Mouse (Mus musculus) T-cell, adult 2 months (primary cell): ENCODE measurements around the gene Iqck.

Experiments
- DNase-seq: peaks from one replicate; pipeline ENCODE4 v3.0.0; 2022; ENCODE audit warnings: low spot score

Iqck gene

GRCm38 (mm10) chr7:118855171-118855876 lies at the start of gene Iqck:
TSS of gene Iqck (plus strand) at chr7:118855752.
- peak; percentile 91 for DNase-seq

GRCm38 (mm10) chr7:118806631-118807411 lies 48.7 kb upstream of the Iqck start:
- DNase-seq: no peak

- no peak for DNase-seq
Observed at GRCm38 (mm10) chr7:118807899-118808298, 47.7 kb upstream of the Iqck start.

GRCm38 (mm10) chr7:118811407-118812106 lies 44.0 kb upstream of the Iqck start:
- DNase-seq: no peak

GRCm38 (mm10) chr7:118813592-118813991 lies 42.0 kb upstream of the Iqck start:
- no peak for DNase-seq

GRCm38 (mm10) chr7:118816275-118816674 lies 39.3 kb upstream of the Iqck start:
- DNase-seq: no peak

- no peak for DNase-seq
Observed at GRCm38 (mm10) chr7:118817741-118818140, 37.8 kb upstream of the Iqck start.

GRCm38 (mm10) chr7:118819666-118820065 lies 35.9 kb upstream of the Iqck start:
- no peak for DNase-seq

GRCm38 (mm10) chr7:118821356-118821755 lies 34.2 kb upstream of the Iqck start:
- no peak for DNase-seq

- DNase-seq: no peak
Observed at GRCm38 (mm10) chr7:118821887-118822556, 33.5 kb upstream of the Iqck start.

- DNase-seq: no peak
Observed at GRCm38 (mm10) chr7:118824451-118824850, 31.1 kb upstream of the Iqck start.

GRCm38 (mm10) chr7:118827975-118828416 lies 27.6 kb upstream of the Iqck start:
- no peak for DNase-seq

- no peak for DNase-seq
Observed at GRCm38 (mm10) chr7:118837901-118838300, 17.7 kb upstream of the Iqck start.

GRCm38 (mm10) chr7:118841030-118841745 lies 14.4 kb upstream of the Iqck start:
- no peak for DNase-seq

GRCm38 (mm10) chr7:118841796-118842195 lies 13.8 kb upstream of the Iqck start:
- no peak for DNase-seq

- DNase-seq: no peak
Observed at GRCm38 (mm10) chr7:118842938-118843337, 12.6 kb upstream of the Iqck start.

- no peak for DNase-seq
Observed at GRCm38 (mm10) chr7:118845141-118845540, 10.4 kb upstream of the Iqck start.

- DNase-seq: no peak
Observed at GRCm38 (mm10) chr7:118846329-118846728, 9.2 kb upstream of the Iqck start.

- no peak for DNase-seq
Observed at GRCm38 (mm10) chr7:118848796-118849195, 6.8 kb upstream of the Iqck start.

GRCm38 (mm10) chr7:118849543-118850250 lies 5.9 kb upstream of the Iqck start:
- DNase-seq: no peak
